Mouse (Mus musculus): Measurements from ENCODE around the gene Gm49510.
A peak's percentile ranks its signal among the peaks of the same experiment; 100 is the strongest.

Gene Gm49510

GRCm38 (mm10) chr15:78899409-78899739 is at the start of gene Gm49510:
Gene Gm49510, plus strand, starts transcription at chr15:78899667.
- no peak for DNase-seq (ENCODE audit: low spot score in 2 of 2)

- DNase-seq (ENCODE audit: low spot score in 2 of 2), result no peak
Observed at GRCm38 (mm10) chr15:78850059-78850824, 49.2 kb upstream of the Gm49510 start.

- DNase-seq (ENCODE audit: low spot score in 2 of 2), result no peak
Observed at GRCm38 (mm10) chr15:78850944-78851343, 48.5 kb upstream of the Gm49510 start.

GRCm38 (mm10) chr15:78851505-78852153 is 47.8 kb upstream of the Gm49510 start:
- peak; percentile 87 to 93 for DNase-seq (ENCODE audit: low spot score in 2 of 2)

GRCm38 (mm10) chr15:78855303-78855965 is 44.0 kb upstream of the Gm49510 start, which contains the start of gene Lgals2:
Gene Lgals2, minus strand, starts transcription at chr15:78855529.
- no peak for DNase-seq (ENCODE audit: low spot score in 2 of 2)

- DNase-seq (ENCODE audit: low spot score in 2 of 2), result no peak
Observed at GRCm38 (mm10) chr15:78857009-78857408, 42.5 kb upstream of the Gm49510 start.

- DNase-seq (ENCODE audit: low spot score in 2 of 2), result no peak
Observed at GRCm38 (mm10) chr15:78859311-78859710, 40.2 kb upstream of the Gm49510 start.

GRCm38 (mm10) chr15:78859714-78860113 is 39.8 kb upstream of the Gm49510 start:
- no peak for DNase-seq (ENCODE audit: low spot score in 2 of 2)

GRCm38 (mm10) chr15:78862280-78862679 is 37.2 kb upstream of the Gm49510 start:
- no peak for DNase-seq (ENCODE audit: low spot score in 2 of 2)

GRCm38 (mm10) chr15:78863154-78863553 is 36.3 kb upstream of the Gm49510 start:
- DNase-seq (ENCODE audit: low spot score in 2 of 2), result no peak

GRCm38 (mm10) chr15:78863852-78864253 is 35.6 kb upstream of the Gm49510 start:
- DNase-seq (ENCODE audit: low spot score in 2 of 2), result no peak

GRCm38 (mm10) chr15:78868398-78868797 is 31.1 kb upstream of the Gm49510 start:
- no peak for DNase-seq (ENCODE audit: low spot score in 2 of 2)

- DNase-seq (ENCODE audit: low spot score in 2 of 2), result no peak
Observed at GRCm38 (mm10) chr15:78868826-78869233, 30.6 kb upstream of the Gm49510 start.

- no peak for DNase-seq (ENCODE audit: low spot score in 2 of 2)
Observed at GRCm38 (mm10) chr15:78869775-78870174, 29.7 kb upstream of the Gm49510 start.

- no peak for DNase-seq (ENCODE audit: low spot score in 2 of 2)
Observed at GRCm38 (mm10) chr15:78872021-78872608, 27.4 kb upstream of the Gm49510 start.

GRCm38 (mm10) chr15:78873803-78874435 is 25.5 kb upstream of the Gm49510 start:
- no peak for DNase-seq (ENCODE audit: low spot score in 2 of 2)

- no peak for DNase-seq (ENCODE audit: low spot score in 2 of 2)
Observed at GRCm38 (mm10) chr15:78874989-78875388, 24.5 kb upstream of the Gm49510 start.

GRCm38 (mm10) chr15:78875537-78875936 is 23.9 kb upstream of the Gm49510 start:
- DNase-seq (ENCODE audit: low spot score in 2 of 2), result no peak

GRCm38 (mm10) chr15:78876258-78876696 is 23.2 kb upstream of the Gm49510 start:
- peak; percentile 56 to 69 for DNase-seq (ENCODE audit: low spot score in 2 of 2)

GRCm38 (mm10) chr15:78876991-78877809 is 22.3 kb upstream of the Gm49510 start, which contains the start of gene Gga1:
Gene Gga1, plus strand, starts transcription at chr15:78877190.
- peak; percentile 94 for DNase-seq (ENCODE audit: low spot score in 2 of 2)

All from frontal cortex, postnatal 25 days (tissue).